Mouse (Mus musculus): ENCODE measurements at regions not wholly inside any gene's neighbourhood (a gene's known extent, or its start where the extent isn't known, plus 50 kb on each side); places are given as distances from the start of the nearest gene placed in this dataset.

- H3K4me1 ChIP-seq (replicated peaks; ENCODE audit: control insufficient read depth, insufficient read depth), result no peaks in the 10 kb centered on the region
- TF ChIP-seq EP300 (optimal IDR thresholded peaks at IDR 0.05) (no peak), CTCF (IDR thresholded peaks at IDR 0.05; ENCODE audit: low read depth) (no peak)
- ATAC-seq (ENCODE audit: low FRiP score, low TSS enrichment) (no peak), DNase-seq (ENCODE audit: low spot score) (no peak)
- H3K27me3 ChIP-seq (ENCODE audit: control insufficient read depth, insufficient read depth, low read length), result no peaks in the 10 kb centered on the region
- H3K4me3 ChIP-seq (ENCODE audit: low read depth, low read length), result no peak overlapping the region
- WGBS, result 51% methylated on average over 6 of the region's 6 CpGs
- H3K9me3 ChIP-seq (ENCODE audit: control insufficient read depth, low read length), result no peaks in the 10 kb centered on the region
- no peak overlapping the region for H3K27ac ChIP-seq (replicated peaks)
- no peaks in the 10 kb centered on the region for H3K36me3 ChIP-seq (ENCODE audit: control insufficient read depth, insufficient read depth, low read length)
- no peak overlapping the region for H3K4me2 ChIP-seq (replicated peaks; ENCODE audit: low read depth)
- no peak overlapping the region for H3K9ac ChIP-seq (ENCODE audit: low read length)
Measured at GRCm38 (mm10) chr3:143914341-143915217, 290.4 kb downstream of the Lmo4 start.

- 59% methylated on average over 3 of the region's 3 CpGs for WGBS
- H3K4me1 ChIP-seq (replicated peaks; ENCODE audit: control insufficient read depth, insufficient read depth), result no peaks in the 10 kb centered on the region
- no peaks in the 10 kb centered on the region for H3K9me3 ChIP-seq (ENCODE audit: control insufficient read depth, low read length)
- H3K36me3 ChIP-seq (ENCODE audit: control insufficient read depth, insufficient read depth, low read length), result no peaks in the 10 kb centered on the region
- no peak overlapping the region for H3K4me2 ChIP-seq (replicated peaks; ENCODE audit: low read depth)
- no peak overlapping the region for H3K27ac ChIP-seq (replicated peaks)
- H3K4me3 ChIP-seq (ENCODE audit: low read depth, low read length), result no peak overlapping the region
- no peak overlapping the region for H3K9ac ChIP-seq (ENCODE audit: low read length)
- TF ChIP-seq CTCF (IDR thresholded peaks at IDR 0.05; ENCODE audit: low read depth) (no peak), EP300 (optimal IDR thresholded peaks at IDR 0.05) (no peak)
- DNase-seq (ENCODE audit: low spot score), result no peak
- no peaks in the 10 kb centered on the region for H3K27me3 ChIP-seq (ENCODE audit: control insufficient read depth, insufficient read depth, low read length)
- no peak for ATAC-seq (ENCODE audit: low FRiP score, low TSS enrichment)
Measured at GRCm38 (mm10) chr3:143913044-143913574, 291.9 kb downstream of the Lmo4 start.

GRCm38 (mm10) chr3:143912433-143912832 is 292.6 kb downstream of the Lmo4 start:
- H3K4me1 ChIP-seq (replicated peaks; ENCODE audit: control insufficient read depth, insufficient read depth), result no peaks in the 10 kb centered on the region
- TF ChIP-seq EP300 (optimal IDR thresholded peaks at IDR 0.05), result no peak
- no peak for TF ChIP-seq CTCF (IDR thresholded peaks at IDR 0.05; ENCODE audit: low read depth)
- WGBS, result 73% methylated on average over 6 of the region's 6 CpGs
- no peaks in the 10 kb centered on the region for H3K27me3 ChIP-seq (ENCODE audit: control insufficient read depth, insufficient read depth, low read length)
- H3K4me3 ChIP-seq (ENCODE audit: low read depth, low read length), result no peak overlapping the region
- no peak overlapping the region for H3K4me2 ChIP-seq (replicated peaks; ENCODE audit: low read depth)
- no peak overlapping the region for H3K27ac ChIP-seq (replicated peaks)
- no peak for DNase-seq (ENCODE audit: low spot score)
- no peaks in the 10 kb centered on the region for H3K9me3 ChIP-seq (ENCODE audit: control insufficient read depth, low read length)
- H3K9ac ChIP-seq (ENCODE audit: low read length), result no peak overlapping the region
- ATAC-seq (ENCODE audit: low FRiP score, low TSS enrichment), result no peak
- no peaks in the 10 kb centered on the region for H3K36me3 ChIP-seq (ENCODE audit: control insufficient read depth, insufficient read depth, low read length)

GRCm38 (mm10) chr3:143909341-143909740 is 295.7 kb downstream of the Lmo4 start:
- no peak overlapping the region for H3K4me2 ChIP-seq (replicated peaks; ENCODE audit: low read depth)
- no peak overlapping the region for H3K4me3 ChIP-seq (ENCODE audit: low read depth, low read length)
- no peaks in the 10 kb centered on the region for H3K36me3 ChIP-seq (ENCODE audit: control insufficient read depth, insufficient read depth, low read length)
- TF ChIP-seq EP300 (optimal IDR thresholded peaks at IDR 0.05), result no peak
- no peak for TF ChIP-seq CTCF (IDR thresholded peaks at IDR 0.05; ENCODE audit: low read depth)
- H3K9ac ChIP-seq (ENCODE audit: low read length), result no peak overlapping the region
- DNase-seq (ENCODE audit: low spot score) (no peak), ATAC-seq (ENCODE audit: low FRiP score, low TSS enrichment) (no peak)
- H3K4me1 ChIP-seq (replicated peaks; ENCODE audit: control insufficient read depth, insufficient read depth), result no peaks in the 10 kb centered on the region
- H3K27ac ChIP-seq (replicated peaks), result no peak overlapping the region
- no peaks in the 10 kb centered on the region for H3K9me3 ChIP-seq (ENCODE audit: control insufficient read depth, low read length)
- no peaks in the 10 kb centered on the region for H3K27me3 ChIP-seq (ENCODE audit: control insufficient read depth, insufficient read depth, low read length)
- WGBS, result 63% methylated on average over 6 of the region's 6 CpGs

- TF ChIP-seq CTCF (IDR thresholded peaks at IDR 0.05; ENCODE audit: low read depth), result no peak
- TF ChIP-seq EP300 (optimal IDR thresholded peaks at IDR 0.05), result no peak
- H3K4me1 ChIP-seq (replicated peaks; ENCODE audit: control insufficient read depth, insufficient read depth), result no peaks in the 10 kb centered on the region
- H3K36me3 ChIP-seq (ENCODE audit: control insufficient read depth, insufficient read depth, low read length), result no peaks in the 10 kb centered on the region
- 86% methylated on average over 2 of the region's 2 CpGs for WGBS
- H3K9me3 ChIP-seq (ENCODE audit: control insufficient read depth, low read length), result no peaks in the 10 kb centered on the region
- no peaks in the 10 kb centered on the region for H3K27me3 ChIP-seq (ENCODE audit: control insufficient read depth, insufficient read depth, low read length)
- no peak overlapping the region for H3K4me2 ChIP-seq (replicated peaks; ENCODE audit: low read depth)
- H3K27ac ChIP-seq (replicated peaks), result no peak overlapping the region
- H3K4me3 ChIP-seq (ENCODE audit: low read depth, low read length), result no peak overlapping the region
- no peak for DNase-seq (ENCODE audit: low spot score)
- H3K9ac ChIP-seq (ENCODE audit: low read length), result no peak overlapping the region
- ATAC-seq (ENCODE audit: low FRiP score, low TSS enrichment), result no peak
Measured at GRCm38 (mm10) chr3:143903421-143903820, 301.6 kb downstream of the Lmo4 start.

- Histone ChIP-seq H3K27me3 (ENCODE audit: control insufficient read depth, insufficient read depth, low read length) (no peaks in the 10 kb centered on the region), H3K4me2 (replicated peaks; ENCODE audit: low read depth) (no peak overlapping the region), H3K4me3 (ENCODE audit: low read depth, low read length) (no peak overlapping the region), H3K9me3 (ENCODE audit: control insufficient read depth, low read length) (no peaks in the 10 kb centered on the region), H3K27ac (replicated peaks) (no peak overlapping the region), H3K4me1 (replicated peaks; ENCODE audit: control insufficient read depth, insufficient read depth) (no peaks in the 10 kb centered on the region), H3K9ac (ENCODE audit: low read length) (no peak overlapping the region), H3K36me3 (ENCODE audit: control insufficient read depth, insufficient read depth, low read length) (no peaks in the 10 kb centered on the region)
- TF ChIP-seq EP300 (optimal IDR thresholded peaks at IDR 0.05), result no peak
- no peak for TF ChIP-seq CTCF (IDR thresholded peaks at IDR 0.05; ENCODE audit: low read depth)
- ATAC-seq (ENCODE audit: low FRiP score, low TSS enrichment) (no peak), DNase-seq (ENCODE audit: low spot score) (no peak)
- 84% methylated on average over 2 of the region's 2 CpGs for WGBS
Measured at GRCm38 (mm10) chr3:143880813-143881212, 324.2 kb downstream of the Lmo4 start.
